Mouse (Mus musculus): ENCODE measurements at regions not wholly inside any gene's neighbourhood (a gene's known extent, or its start where the extent isn't known, plus 50 kb on each side); places are given as distances from the start of the nearest gene placed in this dataset.

DNA sequence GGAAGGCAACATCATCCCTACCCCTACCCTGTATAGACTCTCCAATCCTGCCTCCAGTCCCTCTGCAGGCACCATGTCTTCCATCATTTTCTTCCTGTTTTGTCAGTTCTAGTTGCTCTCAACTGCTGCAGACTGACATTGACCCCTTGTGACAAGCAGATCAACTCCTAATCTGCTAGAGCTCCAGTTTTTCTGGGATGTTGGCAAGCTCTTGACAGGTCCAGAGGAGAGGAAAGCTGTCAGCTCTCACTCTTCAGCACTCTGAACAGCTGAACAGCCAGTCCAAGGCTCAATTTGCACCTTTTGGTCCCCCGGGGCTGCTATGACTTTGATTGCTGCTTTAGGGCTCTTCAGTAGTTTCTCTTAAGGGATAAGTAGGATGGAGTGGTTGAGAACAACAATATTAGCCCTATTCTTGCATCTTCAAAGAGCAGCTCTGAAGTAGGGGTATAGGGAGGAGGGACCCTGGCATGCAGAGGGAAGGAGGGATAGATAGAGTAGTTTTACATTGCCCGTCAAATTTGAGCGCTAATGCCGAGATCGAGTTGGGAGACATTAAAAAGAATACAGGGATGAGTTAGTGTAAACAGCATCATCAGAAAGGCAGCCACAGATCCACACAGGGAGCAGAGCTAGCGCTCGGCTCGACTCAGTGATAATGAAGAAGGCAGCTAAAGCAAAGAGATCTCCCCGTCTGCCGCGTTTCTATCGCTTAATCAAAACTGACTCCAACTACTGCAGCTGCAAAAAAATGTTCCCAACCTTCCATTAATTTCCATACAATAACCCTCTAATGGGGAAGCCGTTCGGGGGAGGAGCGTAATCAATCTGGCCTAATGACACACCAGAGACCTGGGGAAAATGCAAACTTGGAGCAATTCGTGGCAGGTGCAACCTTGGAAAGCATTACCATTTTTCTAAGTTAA is 257.1 kb upstream of the Camk1g start:
- Histone ChIP-seq H3K4me3 (ENCODE audit: low read depth, low read length) (no peak overlapping the region), H3K9me3 (ENCODE audit: control insufficient read depth, low read length) (no peaks in the 10 kb centered on the region), H3K4me1 (replicated peaks; ENCODE audit: control insufficient read depth, insufficient read depth, low read length) (no peaks in the 10 kb centered on the region), H3K27me3 (replicated peaks; ENCODE audit: control insufficient read depth, insufficient read depth, low read length) (no peaks in the 10 kb centered on the region), H3K4me2 (no peak overlapping the region), H3K9ac (ENCODE audit: low read depth, low read length) (no peak overlapping the region), H3K27ac (ENCODE audit: low read depth, low read length) (no peak overlapping the region), H3K36me3 (ENCODE audit: control insufficient read depth, insufficient read depth, low read length) (no peaks in the 10 kb centered on the region)
- ATAC-seq (replicated peaks; ENCODE audit: low FRiP score) (no peak), DNase-seq (ENCODE audit: low spot score) (no peak)
- WGBS, result 63% methylated on average over 16 of the region's 16 CpGs

- Histone ChIP-seq H3K4me3 (ENCODE audit: low read depth, low read length) (no peak overlapping the region), H3K27ac (ENCODE audit: low read depth, low read length) (no peak overlapping the region), H3K4me2 (no peak overlapping the region), H3K9me3 (ENCODE audit: control insufficient read depth, low read length) (no peaks in the 10 kb centered on the region), H3K36me3 (ENCODE audit: control insufficient read depth, insufficient read depth, low read length) (no peaks in the 10 kb centered on the region), H3K4me1 (replicated peaks; ENCODE audit: control insufficient read depth, insufficient read depth, low read length) (no peaks in the 10 kb centered on the region), H3K9ac (ENCODE audit: low read depth, low read length) (no peak overlapping the region), H3K27me3 (replicated peaks; ENCODE audit: control insufficient read depth, insufficient read depth, low read length) (no peaks in the 10 kb centered on the region)
- 21% methylated on average over 9 of the region's 9 CpGs for WGBS
- DNase-seq (ENCODE audit: low spot score) (no peak), ATAC-seq (replicated peaks; ENCODE audit: low FRiP score) (no peak)
Measured at GRCm38 (mm10) chr1:193625101-193625956, 255.2 kb upstream of the Camk1g start.

DNA sequence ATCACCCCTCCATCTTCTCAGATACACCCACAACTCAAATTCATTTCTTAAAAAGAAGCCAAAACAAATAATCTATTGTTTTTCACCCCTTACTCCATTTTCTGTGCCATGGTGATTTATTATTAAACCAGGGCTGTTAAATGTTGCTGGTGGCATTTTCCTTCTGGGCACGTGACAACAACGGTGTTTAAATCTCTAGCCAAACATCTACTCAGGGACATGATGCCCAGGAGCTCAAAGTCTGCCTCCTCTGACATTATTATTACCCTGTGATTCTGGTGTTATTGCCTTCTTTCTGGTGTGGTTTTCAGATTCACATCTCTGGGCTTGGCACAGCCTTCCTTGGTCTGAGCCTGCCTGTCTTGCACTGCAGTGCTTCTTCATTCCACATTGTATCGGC is 253.5 kb upstream of the Camk1g start:
- Histone ChIP-seq H3K27ac (ENCODE audit: low read depth, low read length) (no peak overlapping the region), H3K4me2 (no peak overlapping the region), H3K9ac (ENCODE audit: low read depth, low read length) (no peak overlapping the region), H3K36me3 (ENCODE audit: control insufficient read depth, insufficient read depth, low read length) (no peaks in the 10 kb centered on the region), H3K27me3 (replicated peaks; ENCODE audit: control insufficient read depth, insufficient read depth, low read length) (no peaks in the 10 kb centered on the region), H3K9me3 (ENCODE audit: control insufficient read depth, low read length) (no peaks in the 10 kb centered on the region), H3K4me1 (replicated peaks; ENCODE audit: control insufficient read depth, insufficient read depth, low read length) (no peaks in the 10 kb centered on the region), H3K4me3 (ENCODE audit: low read depth, low read length) (no peak overlapping the region)
- ATAC-seq (replicated peaks; ENCODE audit: low FRiP score), result no peak
- 78% methylated on average over 3 of the region's 3 CpGs for WGBS
- DNase-seq (ENCODE audit: low spot score), result no peak

DNA sequence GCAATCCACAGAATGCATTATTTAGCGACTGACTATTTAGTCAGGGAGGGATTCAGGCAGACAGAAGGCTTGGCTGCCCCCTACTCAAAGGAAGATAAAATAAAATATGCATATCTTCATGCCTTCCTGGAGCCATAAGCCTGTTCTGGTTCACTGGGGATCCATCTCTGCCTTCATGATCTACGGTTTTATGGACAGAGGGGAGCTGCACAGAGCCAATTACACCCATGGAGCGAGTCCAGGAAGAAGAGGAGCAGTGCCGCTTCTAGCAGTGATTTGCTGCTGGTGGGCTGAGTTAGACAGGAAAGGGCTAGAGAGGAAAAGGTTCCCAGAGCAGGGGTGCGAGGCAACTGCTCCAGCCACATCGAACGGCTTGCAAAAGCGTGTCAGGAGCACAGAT is 248.2 kb upstream of the Camk1g start:
- ATAC-seq (replicated peaks; ENCODE audit: low FRiP score) (no peak), DNase-seq (ENCODE audit: low spot score) (no peak)
- WGBS, result 58% methylated on average over 8 of the region's 8 CpGs
- Histone ChIP-seq H3K27me3 (replicated peaks; ENCODE audit: control insufficient read depth, insufficient read depth, low read length) (no peaks in the 10 kb centered on the region), H3K4me1 (replicated peaks; ENCODE audit: control insufficient read depth, insufficient read depth, low read length) (no peaks in the 10 kb centered on the region), H3K9me3 (ENCODE audit: control insufficient read depth, low read length) (no peaks in the 10 kb centered on the region), H3K36me3 (ENCODE audit: control insufficient read depth, insufficient read depth, low read length) (no peaks in the 10 kb centered on the region), H3K27ac (ENCODE audit: low read depth, low read length) (no peak overlapping the region), H3K4me2 (no peak overlapping the region), H3K9ac (ENCODE audit: low read depth, low read length) (no peak overlapping the region), H3K4me3 (ENCODE audit: low read depth, low read length) (no peak overlapping the region)

- Histone ChIP-seq H3K36me3 (ENCODE audit: control insufficient read depth, insufficient read depth, low read length) (no peaks in the 10 kb centered on the region), H3K9ac (ENCODE audit: low read depth, low read length) (no peak overlapping the region), H3K4me2 (no peak overlapping the region), H3K9me3 (ENCODE audit: control insufficient read depth, low read length) (no peaks in the 10 kb centered on the region), H3K4me3 (ENCODE audit: low read depth, low read length) (no peak overlapping the region), H3K27me3 (replicated peaks; ENCODE audit: control insufficient read depth, insufficient read depth, low read length) (no peaks in the 10 kb centered on the region), H3K27ac (ENCODE audit: low read depth, low read length) (no peak overlapping the region), H3K4me1 (replicated peaks; ENCODE audit: control insufficient read depth, insufficient read depth, low read length) (no peaks in the 10 kb centered on the region)
- ATAC-seq (replicated peaks; ENCODE audit: low FRiP score) (no peak), DNase-seq (ENCODE audit: low spot score) (no peak)
- 77% methylated on average over 4 of the region's 4 CpGs for WGBS
Measured at GRCm38 (mm10) chr1:193610471-193610870, 240.4 kb upstream of the Camk1g start.

- Histone ChIP-seq H3K27ac (ENCODE audit: low read depth, low read length) (no peak overlapping the region), H3K4me1 (replicated peaks; ENCODE audit: control insufficient read depth, insufficient read depth, low read length) (no peaks in the 10 kb centered on the region), H3K4me2 (no peak overlapping the region), H3K9me3 (ENCODE audit: control insufficient read depth, low read length) (no peaks in the 10 kb centered on the region), H3K36me3 (ENCODE audit: control insufficient read depth, insufficient read depth, low read length) (no peaks in the 10 kb centered on the region), H3K9ac (ENCODE audit: low read depth, low read length) (no peak overlapping the region), H3K4me3 (ENCODE audit: low read depth, low read length) (no peak overlapping the region), H3K27me3 (replicated peaks; ENCODE audit: control insufficient read depth, insufficient read depth, low read length) (no peaks in the 10 kb centered on the region)
- ATAC-seq (replicated peaks; ENCODE audit: low FRiP score), result no peak
- 59% methylated on average over 4 of the region's 4 CpGs for WGBS
- DNase-seq (ENCODE audit: low spot score), result no peak
Measured at GRCm38 (mm10) chr1:193599895-193600294, 229.8 kb upstream of the Camk1g start.

- 34% methylated on average over 1 of the region's 1 CpGs for WGBS
- DNase-seq (ENCODE audit: low spot score) (no peak), ATAC-seq (replicated peaks; ENCODE audit: low FRiP score) (peak; percentile 61)
- Histone ChIP-seq H3K9ac (ENCODE audit: low read depth, low read length) (no peak overlapping the region), H3K36me3 (ENCODE audit: control insufficient read depth, insufficient read depth, low read length) (no peaks in the 10 kb centered on the region), H3K4me1 (replicated peaks; ENCODE audit: control insufficient read depth, insufficient read depth, low read length) (no peaks in the 10 kb centered on the region), H3K9me3 (ENCODE audit: control insufficient read depth, low read length) (no peaks in the 10 kb centered on the region), H3K27ac (ENCODE audit: low read depth, low read length) (no peak overlapping the region), H3K4me2 (no peak overlapping the region), H3K4me3 (ENCODE audit: low read depth, low read length) (no peak overlapping the region), H3K27me3 (replicated peaks; ENCODE audit: control insufficient read depth, insufficient read depth, low read length) (no peaks in the 10 kb centered on the region)
Measured at GRCm38 (mm10) chr1:193599163-193599562, 229.1 kb upstream of the Camk1g start.

DNA sequence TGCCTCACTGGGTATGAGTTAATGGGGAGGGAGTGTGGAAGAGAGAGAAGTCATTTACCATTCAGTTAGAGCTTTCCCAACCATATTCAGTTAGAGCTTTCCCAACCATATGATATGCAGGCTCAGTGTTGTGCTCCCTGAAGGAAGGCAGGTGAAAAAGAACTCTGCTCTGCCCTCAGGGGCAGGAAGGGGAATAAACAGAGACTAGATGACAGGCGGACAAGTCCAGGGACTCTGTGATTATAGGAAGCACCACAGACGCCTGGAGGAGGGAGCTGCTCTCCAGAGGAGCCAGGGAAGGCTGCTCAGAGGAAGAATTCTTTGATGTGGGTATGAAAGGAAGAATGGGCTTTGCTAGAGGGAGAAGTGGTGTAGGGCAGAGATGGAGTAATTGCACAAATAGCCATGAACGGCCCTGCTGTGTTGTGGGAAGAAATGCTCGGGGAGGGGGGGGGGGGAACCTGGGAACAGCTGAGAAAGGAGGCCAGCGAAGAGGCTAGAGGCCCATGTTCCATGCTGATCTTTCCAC is 220.3 kb upstream of the Camk1g start:
- Histone ChIP-seq H3K4me3 (ENCODE audit: low read depth, low read length) (no peak overlapping the region), H3K4me1 (replicated peaks; ENCODE audit: control insufficient read depth, insufficient read depth, low read length) (no peaks in the 10 kb centered on the region), H3K27ac (ENCODE audit: low read depth, low read length) (no peak overlapping the region), H3K27me3 (replicated peaks; ENCODE audit: control insufficient read depth, insufficient read depth, low read length) (no peaks in the 10 kb centered on the region), H3K4me2 (no peak overlapping the region), H3K9me3 (ENCODE audit: control insufficient read depth, low read length) (no peaks in the 10 kb centered on the region), H3K36me3 (ENCODE audit: control insufficient read depth, insufficient read depth, low read length) (no peaks in the 10 kb centered on the region), H3K9ac (ENCODE audit: low read depth, low read length) (no peak overlapping the region)
- 26% methylated on average over 5 of the region's 5 CpGs for WGBS
- no peak for ATAC-seq (replicated peaks; ENCODE audit: low FRiP score)
- no peak for DNase-seq (ENCODE audit: low spot score)

All from liver, embryonic 11.5 days (tissue).